Mouse (Mus musculus) hindlimb bud, embryonic 11.5 days (tissue): ENCODE data around the gene C1qc.

Experiments used
- DNase-seq: peaks from one replicate; pipeline ENCODE4 v3.0.0-alpha.2; 2012; ENCODE audit warnings: low read depth, low spot score; ENCODE audit errors: extremely low spot score

Gene C1qc

GRCm38 (mm10) chr4:136892811-136893210 lies at the start of gene C1qc:
Gene C1qc, minus strand, starts transcription at chr4:136893065.
- no peak for DNase-seq

DNA sequence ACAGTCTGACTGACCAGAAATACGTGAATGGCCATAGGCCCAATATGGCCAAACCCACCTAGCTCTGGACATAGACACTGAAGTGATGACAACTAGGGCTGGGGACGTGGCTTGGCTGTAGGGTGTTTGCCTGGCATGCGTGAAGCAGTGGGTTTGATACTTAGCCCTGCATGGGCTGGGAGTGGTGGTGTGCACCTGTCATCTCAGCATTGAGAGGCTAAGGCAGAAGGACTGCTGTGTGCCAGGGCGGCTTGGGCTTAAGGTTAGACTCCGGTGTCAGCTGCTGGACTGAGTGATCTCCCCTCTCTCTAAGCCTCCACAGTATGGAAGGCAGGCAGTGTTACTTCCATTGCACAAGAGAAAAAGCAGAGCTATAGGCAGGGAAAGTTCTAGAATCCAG lies 45.1 kb upstream of the C1qc start:
- no peak for DNase-seq

- DNase-seq: no peak
These were observed 44.5 kb upstream of the C1qc start for GRCm38 (mm10) chr4:136937344-136937743.

GRCm38 (mm10) chr4:136934746-136935613 lies 42.1 kb upstream of the C1qc start:
- no peak for DNase-seq

DNA sequence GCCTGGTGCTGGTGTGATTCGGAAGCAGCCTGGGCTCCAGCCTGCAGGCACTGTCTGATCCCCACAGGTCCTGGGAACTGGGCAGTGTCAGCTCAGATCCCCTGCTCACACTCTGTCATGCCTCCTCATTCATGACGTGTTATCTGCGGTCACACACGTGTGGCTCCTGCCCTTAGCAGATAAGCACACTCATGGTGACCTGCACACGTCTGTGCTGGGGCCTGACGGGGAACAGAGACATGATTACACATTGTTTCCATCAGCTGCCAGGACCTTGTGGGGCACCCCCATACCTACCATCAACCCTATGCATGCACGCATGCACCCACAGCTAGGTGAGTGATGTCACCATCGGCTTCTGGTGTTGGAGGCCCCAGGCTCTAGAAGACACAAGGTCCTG lies 37.6 kb upstream of the C1qc start:
- DNase-seq: no peak

GRCm38 (mm10) chr4:136928928-136929327 lies 36.1 kb upstream of the C1qc start:
- DNase-seq: peak; percentile 44

DNA sequence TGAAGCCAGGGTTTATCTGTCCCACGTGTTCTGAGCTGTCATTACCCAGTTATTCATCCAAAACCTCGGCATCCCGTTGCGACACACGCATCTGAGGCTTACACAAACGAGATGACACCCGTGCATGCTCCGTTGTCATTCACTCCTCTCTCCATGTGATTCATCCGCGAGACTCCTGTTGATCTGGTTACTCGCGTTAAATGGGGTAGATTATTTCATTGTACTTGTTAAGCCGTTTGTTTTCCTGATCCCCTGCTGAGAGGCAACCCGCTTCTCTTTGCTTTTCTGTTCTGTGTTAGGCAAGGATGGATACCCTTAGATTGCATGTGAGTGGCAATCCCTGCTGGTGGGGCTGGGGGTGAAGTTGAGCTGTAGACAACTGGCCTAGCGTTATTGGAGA lies 32.9 kb upstream of the C1qc start:
- no peak for DNase-seq

- peak; percentile 57 for DNase-seq
These were observed 31.7 kb upstream of the C1qc start for GRCm38 (mm10) chr4:136924529-136924928.

GRCm38 (mm10) chr4:136919526-136919925 lies 26.7 kb upstream of the C1qc start:
- DNase-seq: no peak

GRCm38 (mm10) chr4:136918834-136919233 lies 26.0 kb upstream of the C1qc start:
- no peak for DNase-seq

- no peak for DNase-seq
These were observed 24.3 kb upstream of the C1qc start for GRCm38 (mm10) chr4:136917165-136917524.

DNA sequence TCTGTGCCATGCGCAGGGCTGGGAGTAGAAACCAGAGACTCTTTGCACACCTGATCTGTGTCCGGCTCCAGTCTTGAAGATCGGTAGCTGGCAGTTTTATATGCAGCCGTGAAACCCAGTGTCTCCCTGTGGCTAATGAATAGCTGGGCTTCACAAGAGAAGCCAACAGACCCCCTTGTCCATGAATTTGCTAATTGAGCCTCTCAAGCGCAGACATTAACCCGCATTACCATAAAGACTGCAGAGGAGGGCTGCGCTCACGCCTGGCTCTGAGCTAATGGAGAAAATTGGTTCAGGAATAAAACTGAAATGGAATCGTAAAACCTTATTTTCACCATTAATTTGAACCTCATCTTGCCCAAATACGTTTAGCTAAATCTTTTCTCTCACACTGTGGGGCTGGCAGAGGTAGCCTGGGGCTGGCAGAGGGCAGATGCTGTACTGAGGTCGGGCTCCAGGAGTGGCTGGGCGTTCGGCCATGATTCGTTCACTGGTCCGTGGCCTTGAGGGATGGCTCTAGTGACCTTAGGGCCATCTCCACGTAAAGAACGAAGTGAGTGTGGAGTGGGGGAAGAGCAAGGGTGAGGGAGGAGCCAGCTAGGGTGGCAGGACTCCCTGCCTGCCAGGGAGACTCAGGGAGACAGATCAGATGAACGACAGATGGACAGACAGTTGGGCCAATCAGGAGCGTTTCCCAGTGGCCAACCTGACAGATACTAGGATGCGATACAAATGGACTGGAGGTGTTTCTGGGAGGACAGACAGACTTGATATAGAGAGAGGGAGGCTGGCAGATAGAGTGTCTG lies 23.7 kb upstream of the C1qc start:
- DNase-seq: no peak

GRCm38 (mm10) chr4:136912841-136913240 lies 20.0 kb upstream of the C1qc start:
- no peak for DNase-seq

- DNase-seq: no peak
These were observed 18.9 kb upstream of the C1qc start for GRCm38 (mm10) chr4:136911804-136912203.

DNA sequence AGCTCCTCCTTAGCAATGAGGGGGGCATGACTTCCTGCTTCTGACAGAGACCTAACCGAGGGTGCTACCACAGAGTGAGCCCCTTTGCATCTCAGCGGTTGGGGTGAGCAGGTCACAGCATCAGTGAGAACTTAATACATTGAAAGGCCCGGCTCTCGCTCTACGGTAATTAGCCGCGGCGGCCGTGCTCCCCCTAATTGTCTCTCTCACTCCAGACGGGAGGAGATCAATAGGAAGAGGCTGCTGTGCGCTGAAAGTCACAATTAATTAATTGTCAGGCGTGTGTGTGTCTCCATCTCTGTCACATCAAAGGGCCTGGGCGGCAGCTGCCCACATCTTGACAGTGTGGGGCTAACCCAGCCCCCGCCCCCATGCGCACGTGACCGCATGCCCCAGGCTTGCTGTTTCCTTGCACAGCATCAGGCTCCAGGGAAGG lies 18.4 kb upstream of the C1qc start:
- no peak for DNase-seq

DNA sequence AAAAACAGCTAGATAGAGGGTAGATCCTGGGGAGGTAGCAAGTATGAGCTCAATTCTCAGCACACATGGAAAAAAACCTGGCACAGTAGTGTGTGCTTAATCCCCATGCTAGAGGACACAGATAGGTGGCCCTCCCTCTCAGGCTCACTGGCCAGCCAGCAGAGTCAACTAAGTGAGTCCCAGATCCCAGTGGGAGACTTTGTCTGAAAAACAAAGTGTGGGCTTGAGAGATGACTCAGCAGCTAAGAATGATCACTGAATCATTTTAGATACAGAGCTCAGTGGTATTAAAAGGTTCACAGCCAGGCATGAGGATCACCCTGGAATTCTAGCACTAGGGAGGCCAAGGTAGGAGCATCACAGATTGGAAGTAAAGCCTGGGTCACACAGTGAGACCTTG lies 14.9 kb upstream of the C1qc start:
- no peak for DNase-seq

DNA sequence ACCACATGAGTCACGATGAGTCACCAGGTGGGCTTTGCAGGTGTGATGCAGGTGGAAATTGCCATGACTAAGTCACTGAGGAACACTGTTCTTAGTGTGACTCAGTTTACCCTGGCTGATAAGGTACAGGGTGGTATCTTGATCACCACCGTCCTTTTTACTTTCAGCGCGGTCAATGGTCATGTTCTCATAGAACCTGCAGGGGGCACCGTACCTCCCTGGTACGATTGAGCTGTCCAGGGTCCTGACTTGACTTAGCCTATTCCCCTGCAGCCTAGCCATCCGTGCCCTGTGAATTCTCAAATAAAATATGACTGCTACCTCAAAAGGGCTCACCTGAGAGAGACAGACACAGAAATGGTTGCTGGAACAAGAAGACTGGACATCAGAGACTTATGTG lies 14.2 kb upstream of the C1qc start:
- peak; percentile 57 for DNase-seq

- DNase-seq: no peak
These were observed 12.1 kb upstream of the C1qc start for GRCm38 (mm10) chr4:136904767-136905539.

DNA sequence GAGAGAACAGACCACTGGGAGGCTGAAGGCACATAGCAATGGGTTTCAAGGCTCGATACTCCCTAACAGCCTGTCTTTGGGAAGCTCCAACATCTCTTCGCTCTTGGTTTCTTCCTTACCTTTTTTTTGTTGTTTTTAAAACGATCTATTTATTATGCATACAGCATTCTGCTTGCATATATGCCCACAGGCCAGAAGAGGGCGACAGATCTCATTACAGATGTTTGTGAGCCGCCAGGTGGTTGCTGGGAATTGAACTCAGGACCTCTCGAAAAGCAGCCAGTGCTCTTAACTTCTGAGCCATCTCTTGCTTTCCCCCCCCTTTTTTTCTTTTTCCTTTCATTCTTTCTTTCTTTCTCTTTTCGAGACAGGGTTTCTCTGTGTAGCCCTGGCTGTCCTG lies 6.3 kb upstream of the C1qc start:
- DNase-seq: no peak

DNA sequence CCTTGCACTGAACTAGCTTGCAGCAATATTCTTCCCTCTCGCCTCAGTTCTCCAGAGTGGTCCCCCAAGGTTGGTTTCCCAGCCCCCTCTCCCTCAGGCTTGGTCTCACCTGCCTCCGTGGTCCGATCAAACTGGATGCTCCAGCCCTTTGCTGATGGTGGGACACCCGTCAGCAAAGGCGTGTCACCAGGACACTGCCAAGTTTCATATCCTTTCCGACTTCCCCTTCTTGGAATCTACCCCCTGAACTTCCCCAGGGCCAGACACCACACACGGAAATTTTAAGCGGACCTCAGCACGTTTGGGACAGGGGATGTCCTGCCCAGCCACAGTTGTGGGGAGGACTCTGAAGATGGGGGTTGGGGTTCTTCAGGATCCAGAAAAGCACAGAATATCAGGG lies 5.8 kb upstream of the C1qc start, which contains the start of gene C1qa:
TSS of gene C1qa (minus strand) at position 167 of the 400 bp plus-strand sequence.
- DNase-seq: no peak

GRCm38 (mm10) chr4:136898084-136898598 lies 5.3 kb upstream of the C1qc start:
- DNase-seq: no peak
